Mouse (Mus musculus) embryonic facial prominence, embryonic 10.5 days (tissue): Measurements from ENCODE around the gene Acot7. TPM values are rescaled to one million over a fixed set of nuclear protein-coding genes. Genes with fewer than 3 reads are reported as not detected.

Source experiments
- DNase-seq: peaks from one replicate; pipeline ENCODE4 v3.0.0-alpha.2; 2017; ENCODE audit warnings: low spot score
- H3K27ac ChIP-seq: fragments of 300-500 bp; sonication (generic); replicated peaks from 2 replicates; pipeline ENCODE4 v1.5.1; 2016; ENCODE audit warnings: mild to moderate bottlenecking
- H3K27me3 ChIP-seq: fragments of 300-500 bp; sonication (generic); replicated peaks from 2 replicates; pipeline ENCODE4 v1.6.1; 2016; ENCODE audit warnings: low read depth, mild to moderate bottlenecking; ENCODE audit not compliant: poor library complexity, severe bottlenecking
- H3K36me3 ChIP-seq: fragments of 300-500 bp; sonication (generic); replicated peaks from 2 replicates; pipeline ENCODE4 v1.6.1; 2016; ENCODE audit warnings: mild to moderate bottlenecking, moderate library complexity
- H3K4me1 ChIP-seq: fragments of 300-500 bp; sonication (generic); 2 replicates; pipeline ENCODE4 v1.6.1; 2016
- H3K4me3 ChIP-seq: fragments of 300-500 bp; sonication (generic); 2 replicates; pipeline ENCODE4 v1.5.1; 2016; ENCODE audit warnings: mild to moderate bottlenecking, moderate library complexity
- H3K9me3 ChIP-seq: fragments of 300-500 bp; sonication (generic); 2 replicates; pipeline ENCODE4 v1.6.1; 2016; ENCODE audit warnings: mild to moderate bottlenecking
- WGBS: fragments of 180-500 bp; shearing (Covaris S2); methylation state at CpG from one replicate; pipeline ENCODE4 v1.1.7; 2016; 5-methylcytosine and 5-hydroxymethylcytosine counted together
- polyA plus RNA-seq: library from polyadenylated mRNA; unstranded; fragments of >200 nt; fragmentation: Nextera tagmentation; extraction: Ambion mirVana; gene quantifications from 2 replicates; pipeline ENCODE4 v1.2.1, GENCODE M21; 2016

Acot7 gene
- polyA plus RNA-seq, 1 experiment from 2014 or later = 51.8 TPM

- peaks cover 31% of the 10 kb centered on the region for H3K4me1 ChIP-seq
- H3K9me3 ChIP-seq = no peaks in the 10 kb centered on the region
- DNase-seq = peak; percentile 53
- no peak overlapping the region for H3K27ac ChIP-seq
- no peaks in the 10 kb centered on the region for H3K36me3 ChIP-seq
- peak overlapping the region; percentile 44 for H3K4me3 ChIP-seq
- peaks cover 96% of the 10 kb centered on the region for H3K27me3 ChIP-seq
- WGBS = 18% methylated on average over 21 of the region's 21 CpGs
Measured at GRCm38 (mm10) chr4:152157779-152158584, 20.0 kb upstream of the Acot7 start.

GRCm38 (mm10) chr4:152158585-152159284 lies 19.2 kb upstream of the Acot7 start, which contains the start of gene Hes2:
Gene Hes2 (plus strand): TSS chr4:152158867.
- H3K4me1 ChIP-seq = peaks cover 27% of the 10 kb centered on the region
- peak; percentile 48 for DNase-seq
- no peaks in the 10 kb centered on the region for H3K9me3 ChIP-seq
- WGBS = 4% methylated on average over 35 of the region's 35 CpGs
- H3K36me3 ChIP-seq = no peaks in the 10 kb centered on the region
- H3K27ac ChIP-seq = no peak within 1 kb of the TSS
- peak within 1 kb of the TSS; percentile 44 for H3K4me3 ChIP-seq
- H3K27me3 ChIP-seq = peaks cover 94% of the 10 kb centered on the region

GRCm38 (mm10) chr4:152159285-152159678 lies 18.7 kb upstream of the Acot7 start:
- H3K36me3 ChIP-seq = no peaks in the 10 kb centered on the region
- peaks cover 23% of the 10 kb centered on the region for H3K4me1 ChIP-seq
- WGBS = under 1% methylated on average over 19 of the region's 19 CpGs
- H3K4me3 ChIP-seq = peak overlapping the region; percentile 26
- H3K9me3 ChIP-seq = no peaks in the 10 kb centered on the region
- H3K27ac ChIP-seq = no peak overlapping the region
- H3K27me3 ChIP-seq = peaks cover 94% of the 10 kb centered on the region
- DNase-seq = no peak

- Histone ChIP-seq H3K9me3 (no peaks in the 10 kb centered on the region), H3K36me3 (no peaks in the 10 kb centered on the region), H3K27me3 (peaks cover 91% of the 10 kb centered on the region), H3K4me1 (peaks cover 23% of the 10 kb centered on the region), H3K27ac (no peak overlapping the region), H3K4me3 (no peak overlapping the region)
- no peak for DNase-seq
- 49% methylated on average over 4 of the region's 4 CpGs for WGBS
Measured at GRCm38 (mm10) chr4:152160748-152161147, 17.2 kb upstream of the Acot7 start.

GRCm38 (mm10) chr4:152161601-152162000 lies 16.3 kb upstream of the Acot7 start:
- Histone ChIP-seq H3K36me3 (no peaks in the 10 kb centered on the region), H3K4me1 (peaks cover 23% of the 10 kb centered on the region), H3K4me3 (no peak overlapping the region), H3K27ac (no peak overlapping the region), H3K9me3 (no peaks in the 10 kb centered on the region), H3K27me3 (peaks cover 92% of the 10 kb centered on the region)
- DNase-seq = no peak
- WGBS = 77% methylated on average over 6 of the region's 6 CpGs

GRCm38 (mm10) chr4:152162748-152163147 lies 15.2 kb upstream of the Acot7 start:
- peaks cover 23% of the 10 kb centered on the region for H3K4me1 ChIP-seq
- 93% methylated on average over 2 of the region's 2 CpGs for WGBS
- peaks cover 80% of the 10 kb centered on the region for H3K27me3 ChIP-seq
- DNase-seq = no peak
- no peaks in the 10 kb centered on the region for H3K9me3 ChIP-seq
- no peaks in the 10 kb centered on the region for H3K36me3 ChIP-seq
- H3K4me3 ChIP-seq = no peak overlapping the region
- H3K27ac ChIP-seq = no peak overlapping the region

GRCm38 (mm10) chr4:152165036-152165931 lies 12.7 kb upstream of the Acot7 start:
- H3K36me3 ChIP-seq = no peaks in the 10 kb centered on the region
- no peak overlapping the region for H3K27ac ChIP-seq
- peaks cover 69% of the 10 kb centered on the region for H3K27me3 ChIP-seq
- 27% methylated on average over 22 of the region's 22 CpGs for WGBS
- H3K4me1 ChIP-seq = 0 out of 2 replicates have a peak, but pooled peaks cover under 1% of the 10 kb centered on the region
- H3K4me3 ChIP-seq = no peak overlapping the region
- peak; percentile 81 for DNase-seq
- no peaks in the 10 kb centered on the region for H3K9me3 ChIP-seq

- peaks cover 50% of the 10 kb centered on the region for H3K27me3 ChIP-seq
- no peak overlapping the region for H3K27ac ChIP-seq
- no peaks in the 10 kb centered on the region for H3K9me3 ChIP-seq
- 73% methylated on average over 8 of the region's 8 CpGs for WGBS
- H3K4me1 ChIP-seq = no peaks in the 10 kb centered on the region
- H3K36me3 ChIP-seq = no peaks in the 10 kb centered on the region
- DNase-seq = no peak
- H3K4me3 ChIP-seq = no peak overlapping the region
Measured at GRCm38 (mm10) chr4:152168052-152168451, 9.9 kb upstream of the Acot7 start.

GRCm38 (mm10) chr4:152169103-152169502 lies 8.8 kb upstream of the Acot7 start:
- WGBS = 81% methylated on average over 7 of the region's 7 CpGs
- no peak for DNase-seq
- Histone ChIP-seq H3K4me3 (no peak overlapping the region), H3K4me1 (no peaks in the 10 kb centered on the region), H3K36me3 (no peaks in the 10 kb centered on the region), H3K27me3 (peaks cover 51% of the 10 kb centered on the region), H3K9me3 (no peaks in the 10 kb centered on the region), H3K27ac (no peak overlapping the region)

GRCm38 (mm10) chr4:152170286-152170685 lies 7.6 kb upstream of the Acot7 start:
- H3K27me3 ChIP-seq = peaks cover 53% of the 10 kb centered on the region
- no peaks in the 10 kb centered on the region for H3K4me1 ChIP-seq
- 85% methylated on average over 10 of the region's 10 CpGs for WGBS
- no peak overlapping the region for H3K27ac ChIP-seq
- no peak for DNase-seq
- H3K36me3 ChIP-seq = no peaks in the 10 kb centered on the region
- H3K9me3 ChIP-seq = no peaks in the 10 kb centered on the region
- no peak overlapping the region for H3K4me3 ChIP-seq

GRCm38 (mm10) chr4:152171543-152171942 lies 6.4 kb upstream of the Acot7 start:
- no peak for DNase-seq
- Histone ChIP-seq H3K27ac (no peak overlapping the region), H3K36me3 (no peaks in the 10 kb centered on the region), H3K4me1 (no peaks in the 10 kb centered on the region), H3K4me3 (no peak overlapping the region), H3K9me3 (no peaks in the 10 kb centered on the region), H3K27me3 (peaks cover 56% of the 10 kb centered on the region)
- WGBS = 82% methylated on average over 6 of the region's 6 CpGs

GRCm38 (mm10) chr4:152173041-152173440 lies 4.9 kb upstream of the Acot7 start:
- Histone ChIP-seq H3K27ac (no peak overlapping the region), H3K36me3 (no peaks in the 10 kb centered on the region), H3K4me3 (no peak overlapping the region), H3K4me1 (peaks cover 10% of the 10 kb centered on the region), H3K9me3 (no peaks in the 10 kb centered on the region), H3K27me3 (peaks cover 65% of the 10 kb centered on the region)
- WGBS = 3% methylated on average over 5 of the region's 5 CpGs
- peak; percentile 84 for DNase-seq
